Mouse (Mus musculus) layer of hippocampus, adult 11-12 months (tissue): Measurements from ENCODE around the gene Lrpprc.
"Not testable (repeated sequence)": the region's sequence is repeated elsewhere in the genome, so short reads cannot be mapped to it uniquely, and the experiment has no call there.

Experiments used
- DNase-seq: peaks from one replicate; pipeline ENCODE4 v3.0.0; 2022; ENCODE audit warnings: low spot score

The Lrpprc gene

DNA sequence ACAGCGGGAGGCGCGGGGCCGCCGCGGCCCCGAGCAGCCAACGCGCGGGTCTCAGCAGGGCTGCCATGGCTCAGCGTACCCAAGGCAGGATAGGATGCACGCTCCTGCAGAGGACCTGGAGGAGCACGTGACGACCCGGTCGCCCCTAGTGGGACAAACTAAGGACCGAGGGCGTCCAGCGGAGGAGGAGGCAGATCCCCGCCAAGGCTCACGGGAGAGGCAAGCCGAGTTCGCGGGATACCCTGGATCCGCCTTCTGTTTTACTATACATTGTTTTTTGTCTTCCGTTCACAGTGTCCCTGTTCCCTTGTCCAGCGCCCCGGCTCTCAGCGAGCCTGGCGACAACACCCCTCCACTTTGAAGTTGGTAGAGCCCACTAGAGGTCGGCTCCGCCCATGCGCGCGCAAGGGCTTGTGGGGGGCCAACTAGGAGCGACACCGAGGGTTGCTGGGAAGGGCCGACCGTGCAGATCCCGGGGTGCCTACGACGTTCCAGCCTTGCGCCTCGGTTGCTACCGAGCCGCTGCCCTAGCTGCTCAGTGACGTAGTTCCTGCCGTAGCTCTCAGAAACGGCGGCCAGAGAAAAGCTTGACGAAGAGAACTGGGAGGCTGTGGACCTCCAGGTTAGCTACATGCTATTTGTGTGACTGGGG lies at the start of gene Lrpprc:
Gene Lrpprc, minus strand, starts transcription at position 343 of the 652 bp plus-strand sequence.
- peak; percentile 95 for DNase-seq

- peak; percentile 84 for DNase-seq
These were observed 47.2 kb upstream of the Lrpprc start for GRCm38 (mm10) chr17:84837780-84838179.

GRCm38 (mm10) chr17:84835249-84835648 lies 44.7 kb upstream of the Lrpprc start:
- DNase-seq, result no peak

- DNase-seq, result no peak
These were observed 41.8 kb upstream of the Lrpprc start for GRCm38 (mm10) chr17:84832346-84832745.

GRCm38 (mm10) chr17:84828301-84828700 lies 37.7 kb upstream of the Lrpprc start:
- no peak for DNase-seq

GRCm38 (mm10) chr17:84820603-84821002 lies 30.0 kb upstream of the Lrpprc start:
- DNase-seq, result no peak

DNA sequence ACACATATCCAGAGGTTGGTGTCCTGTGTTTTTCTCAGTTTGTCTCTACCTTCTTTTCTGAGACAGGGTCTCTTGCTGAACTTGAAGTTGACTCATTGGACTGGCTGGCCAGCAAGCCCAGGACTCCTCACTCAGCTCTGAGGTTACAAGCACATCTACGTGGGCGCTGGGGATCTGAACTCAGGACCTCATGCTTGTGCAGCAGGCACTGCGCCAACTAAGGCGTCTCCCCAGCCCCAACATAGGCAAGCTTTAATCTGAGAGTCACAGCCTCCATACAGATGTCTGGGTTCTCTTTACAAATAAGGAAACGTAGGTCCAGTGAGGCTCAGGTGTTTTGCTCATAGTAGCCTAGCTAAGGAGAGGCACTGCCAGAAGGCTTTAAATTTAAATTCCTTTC lies 27.8 kb upstream of the Lrpprc start:
- no peak for DNase-seq

DNA sequence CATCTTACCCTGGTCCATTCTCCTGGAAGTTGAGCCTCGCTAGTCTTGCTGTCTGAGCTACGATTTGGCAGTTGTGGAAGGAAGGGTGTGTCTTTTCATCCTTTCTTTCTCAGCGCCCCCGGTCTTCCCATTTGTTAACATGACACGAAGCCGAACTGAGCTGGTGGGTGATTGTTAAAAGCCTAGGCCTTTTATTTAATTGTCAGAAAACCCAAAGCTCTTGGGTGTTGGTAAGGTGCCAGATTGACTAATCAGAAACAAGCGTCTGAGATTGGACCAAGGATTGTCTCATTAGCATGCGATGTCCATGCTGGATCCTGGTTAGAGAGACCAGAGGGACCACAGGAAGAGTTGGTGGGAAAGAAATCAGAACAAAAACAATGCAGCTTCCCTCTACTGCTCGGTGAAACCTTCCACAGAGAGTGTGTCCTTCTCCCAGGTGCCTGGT lies 25.4 kb upstream of the Lrpprc start:
- no peak for DNase-seq

DNA sequence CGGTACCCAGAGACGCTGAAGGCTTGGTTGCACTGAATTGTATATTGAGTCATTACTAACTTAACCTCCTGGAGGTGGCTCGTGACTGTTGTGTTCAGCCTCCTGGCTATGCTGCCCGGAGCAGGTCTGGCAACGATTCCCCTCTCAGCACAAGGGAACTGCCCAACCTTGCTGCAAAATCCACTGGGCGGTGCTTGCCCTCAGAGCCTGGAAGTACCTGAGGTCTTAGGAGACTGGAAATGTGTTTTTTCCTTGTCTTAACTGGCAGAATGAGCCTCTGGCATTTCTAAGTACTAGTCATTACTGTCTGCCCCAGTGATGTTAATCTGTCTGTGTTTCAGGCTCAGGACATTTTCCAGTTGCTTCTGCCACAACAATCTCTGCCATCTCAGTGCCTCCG lies 24.3 kb upstream of the Lrpprc start:
- no peak for DNase-seq

- DNase-seq, result not testable (repeated sequence)
These were observed 23.6 kb upstream of the Lrpprc start for GRCm38 (mm10) chr17:84814192-84814591.

DNA sequence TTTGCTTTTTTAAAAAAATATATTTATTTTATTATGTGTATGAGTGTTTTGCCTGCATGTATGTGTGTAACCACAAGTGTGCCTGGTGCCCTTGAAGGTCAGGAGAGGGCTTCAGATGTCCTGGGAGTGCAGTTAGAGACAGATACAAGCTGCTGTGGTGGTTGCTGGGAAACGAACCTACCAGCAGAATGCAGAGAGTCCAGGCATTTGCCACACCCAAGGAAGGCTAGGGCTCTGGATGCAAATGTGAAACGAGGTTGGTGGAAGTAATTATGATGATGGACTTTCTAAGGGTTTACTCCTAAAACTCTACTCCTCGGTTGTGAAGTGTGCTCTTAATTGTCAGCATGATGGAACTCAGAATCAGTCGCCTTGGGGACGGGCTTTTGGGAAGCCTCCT lies 1.4 kb upstream of the Lrpprc start:
- no peak for DNase-seq

GRCm38 (mm10) chr17:84791156-84791555 lies 567 bp upstream of the Lrpprc start:
- DNase-seq, result no peak

- no peak for DNase-seq
These were observed 546 bp downstream of the Lrpprc start for GRCm38 (mm10) chr17:84790043-84790442.

DNA sequence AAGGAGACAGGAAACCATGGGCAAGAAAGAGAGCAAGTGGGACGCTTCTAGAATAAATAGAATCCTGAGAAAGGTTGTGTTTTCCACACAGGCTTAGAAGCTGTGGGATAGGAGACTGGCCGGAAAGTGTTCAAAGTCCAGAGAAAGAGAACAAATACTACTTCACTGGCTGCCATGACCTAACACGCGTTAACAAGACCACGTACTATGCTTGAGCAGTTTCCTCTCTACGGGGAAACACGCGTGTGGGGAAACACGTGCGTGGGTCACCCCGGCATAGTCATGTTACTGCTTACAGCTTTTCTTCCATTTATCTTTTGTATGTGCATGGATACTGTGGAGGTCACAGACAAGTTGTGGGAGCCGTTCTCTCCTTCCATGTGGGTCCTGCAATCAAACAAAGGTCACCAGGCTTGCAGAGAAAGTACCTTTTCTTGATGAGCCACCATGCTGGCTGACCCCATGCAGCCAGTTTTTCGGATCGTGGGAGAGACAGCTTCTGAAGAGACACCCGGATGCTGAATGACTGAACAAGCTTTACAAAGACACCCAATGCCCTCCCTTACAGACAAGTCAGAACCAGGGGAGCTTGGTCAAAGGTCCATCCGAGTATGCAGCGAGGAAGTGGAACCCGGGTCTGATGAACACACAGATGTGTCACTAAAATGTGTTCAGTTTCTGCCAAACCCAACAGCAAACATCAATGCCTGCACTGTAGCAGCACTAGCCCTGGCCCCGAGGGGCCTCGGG lies 2.0 kb downstream of the Lrpprc start:
- DNase-seq, result no peak

GRCm38 (mm10) chr17:84787477-84787876 lies 3.1 kb downstream of the Lrpprc start:
- peak; percentile 25 for DNase-seq

- no peak for DNase-seq
These were observed 3.7 kb downstream of the Lrpprc start for GRCm38 (mm10) chr17:84786911-84787310.

DNA sequence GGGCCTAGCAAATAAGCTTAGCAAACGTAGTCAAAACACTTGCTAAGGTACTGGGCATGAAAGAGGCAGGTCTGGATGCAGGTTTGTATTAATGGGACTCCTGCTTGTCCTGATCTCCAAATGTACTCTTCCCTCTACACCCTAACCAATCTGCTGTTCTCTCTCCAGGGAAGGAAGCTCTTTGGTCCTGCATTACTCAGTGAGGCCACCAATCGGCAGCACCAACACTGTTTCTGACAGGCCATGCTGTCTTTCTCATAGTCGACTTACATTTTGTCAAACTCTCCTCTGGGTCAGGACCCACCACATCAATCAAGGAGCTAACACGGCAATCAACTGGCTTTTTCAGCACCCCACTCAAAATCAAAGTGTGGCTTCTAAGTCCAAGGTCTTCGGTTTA lies 5.4 kb downstream of the Lrpprc start:
- no peak for DNase-seq

DNA sequence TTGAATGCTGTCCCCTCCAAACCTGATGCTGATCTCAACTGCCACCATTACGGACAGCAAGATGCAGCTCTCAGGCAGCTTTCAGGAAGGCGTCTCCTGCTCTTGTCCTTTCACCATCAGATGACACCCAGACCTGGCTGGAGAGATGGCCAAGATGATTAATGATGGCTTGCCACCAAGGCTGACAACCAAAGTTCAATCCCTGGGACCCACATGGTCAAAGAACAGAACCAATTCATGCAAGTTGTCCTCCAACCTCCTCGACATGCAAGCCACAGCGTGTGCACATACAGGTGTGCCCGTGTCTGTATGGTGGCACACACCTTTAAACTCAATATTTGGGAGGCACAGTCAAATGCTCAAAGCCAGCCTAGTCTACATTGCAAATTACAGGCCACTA lies 7.1 kb downstream of the Lrpprc start:
- no peak for DNase-seq

- DNase-seq, result no peak
These were observed 10.3 kb downstream of the Lrpprc start for GRCm38 (mm10) chr17:84780321-84780720.

DNA sequence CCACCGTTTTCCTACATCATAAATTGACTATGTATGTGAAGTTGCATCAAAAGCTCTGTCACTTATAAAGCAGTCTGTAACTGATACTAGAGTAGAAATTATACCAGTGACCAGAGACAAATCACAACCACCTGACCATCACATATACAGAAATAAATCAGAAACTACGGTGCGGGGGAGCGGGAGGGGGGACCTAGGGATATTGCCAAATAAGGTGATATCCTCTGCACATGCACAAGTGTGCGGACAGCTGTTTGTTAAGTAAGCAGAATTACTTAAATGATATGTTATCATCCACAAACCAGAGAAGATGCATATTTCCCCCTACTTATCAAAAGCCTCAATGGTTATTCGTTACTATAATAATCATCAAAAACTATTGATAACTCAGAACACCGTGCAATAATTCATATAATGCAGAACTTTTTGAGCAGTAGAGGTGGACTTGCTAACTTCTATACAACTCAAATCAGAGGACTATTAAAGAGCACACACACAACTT lies 12.1 kb downstream of the Lrpprc start:
- no peak for DNase-seq

GRCm38 (mm10) chr17:84776362-84777000 lies 14.1 kb downstream of the Lrpprc start:
- no peak for DNase-seq

GRCm38 (mm10) chr17:84775291-84775690 lies 15.3 kb downstream of the Lrpprc start:
- no peak for DNase-seq

- no peak for DNase-seq
These were observed 18.7 kb downstream of the Lrpprc start for GRCm38 (mm10) chr17:84771882-84772281.
